ENCODE assay signal across 8 mouse cellular contexts in the genomic region with DNA sequence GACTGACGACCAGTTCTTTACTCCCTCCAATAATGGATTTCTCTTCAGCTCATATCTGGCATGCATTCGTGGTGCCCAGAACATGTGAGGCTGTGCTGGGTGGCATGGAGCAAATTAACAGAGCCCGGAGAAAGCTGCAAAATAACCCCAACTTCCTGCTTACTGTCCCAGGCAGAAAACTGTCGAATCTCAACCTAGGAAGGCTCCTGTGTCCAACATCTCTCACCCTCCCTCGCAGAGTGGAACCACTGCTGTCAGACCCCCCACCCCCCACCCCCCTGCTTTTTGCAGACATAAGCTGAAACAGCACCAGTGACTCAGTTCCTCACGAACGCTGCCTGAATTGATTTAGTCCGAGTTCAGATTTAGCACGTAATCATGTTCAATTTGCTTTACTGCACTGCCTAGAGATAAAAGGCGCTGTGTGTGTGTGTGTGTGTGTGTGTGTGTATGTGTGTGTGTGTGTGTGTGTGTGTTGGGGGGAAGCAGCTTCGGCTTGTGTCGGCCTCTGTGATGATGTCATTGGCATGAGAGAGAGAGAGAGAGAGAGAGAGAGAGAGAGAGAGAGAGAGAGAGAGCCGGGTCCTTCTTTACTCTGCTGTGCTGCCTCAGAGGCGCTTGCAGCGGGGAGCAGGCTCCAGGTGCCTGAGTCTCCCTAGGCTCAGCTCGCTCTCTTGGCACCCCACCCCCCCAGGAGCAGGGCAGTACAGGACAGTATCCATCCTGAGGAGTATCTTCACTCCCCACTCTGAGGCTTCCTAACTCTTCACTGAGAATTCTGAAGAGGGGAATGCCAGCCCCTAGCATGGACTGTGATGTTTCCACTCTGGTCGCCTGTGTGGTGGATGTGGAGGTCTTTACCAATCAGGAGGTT.
DNase-seq lines count a peak whose midpoint lies in the region; ATAC-seq lines count a peak whose summit lies in the region.

No protein-coding gene starts in this region.

- ATAC-seq in heart, embryonic 13.5 days (ENCODE audit: extremely low read depth, insufficient number of reproducible peaks, low FRiP score, low TSS enrichment) = peak; percentile 61; the same call in 1 of the 2 replicates
- peak; percentile 86 for ATAC-seq in forebrain, embryonic 13.5 days
- peak; percentile 89 for ATAC-seq in neural tube, embryonic 13.5 days (ENCODE audit: low read depth)
- no peak for ATAC-seq in activated CD4-positive, CD25-positive, alpha-beta regulatory T cell, adult 4 months

- no peaks in the 10 kb centered on the region for H3K9me3 ChIP-seq in heart, embryonic 13.5 days
- no peaks in the 10 kb centered on the region for H3K9me3 ChIP-seq in forebrain, embryonic 13.5 days (replicated peaks)
- H3K9me3 ChIP-seq in neural tube, embryonic 13.5 days = no peaks in the 10 kb centered on the region

- no peak for DNase-seq in heart, adult 8-10 months (ENCODE audit: low spot score)
- DNase-seq in cerebellum, adult 11 months = peak; percentile 34
- DNase-seq in layer of hippocampus, postnatal 14 days (ENCODE audit: low spot score in 2 of 2) = peak; percentile 19 to 31
- DNase-seq in testis, postnatal 10 days (ENCODE audit: low spot score) = no peak

- H3K27me3 ChIP-seq in heart, embryonic 13.5 days (replicated peaks) = no peaks in the 10 kb centered on the region
- H3K27me3 ChIP-seq in forebrain, embryonic 13.5 days = no peaks in the 10 kb centered on the region
- H3K27me3 ChIP-seq in neural tube, embryonic 13.5 days = no peaks in the 10 kb centered on the region

- H3K36me3 ChIP-seq in heart, embryonic 13.5 days = no peaks in the 10 kb centered on the region
- H3K36me3 ChIP-seq in forebrain, embryonic 13.5 days (ENCODE audit: poor library complexity, severe bottlenecking) = no peaks in the 10 kb centered on the region
- H3K36me3 ChIP-seq in neural tube, embryonic 13.5 days = no peaks in the 10 kb centered on the region

- peak overlapping the region; percentile 80 for H3K27ac ChIP-seq in heart, embryonic 13.5 days (replicated peaks)
- H3K27ac ChIP-seq in forebrain, embryonic 13.5 days = peak overlapping the region; percentile 75
- peak overlapping the region; percentile 95 for H3K27ac ChIP-seq in neural tube, embryonic 13.5 days (replicated peaks)

- peak overlapping the region; percentile 37 for H3K4me3 ChIP-seq in heart, embryonic 13.5 days
- peak overlapping the region; percentile 31 for H3K4me3 ChIP-seq in forebrain, embryonic 13.5 days
- H3K4me3 ChIP-seq in neural tube, embryonic 13.5 days = peak overlapping the region; percentile 41

- H3K9ac ChIP-seq in heart, embryonic 13.5 days = peak overlapping the region; percentile 76
- H3K9ac ChIP-seq in forebrain, embryonic 13.5 days = peak overlapping the region; percentile 53
- peak overlapping the region; percentile 70 for H3K9ac ChIP-seq in neural tube, embryonic 13.5 days

- 23% methylated on average over 14 of the region's 17 CpGs for WGBS in heart, embryonic 13.5 days
- 23% methylated on average over 16 of the region's 17 CpGs for WGBS in forebrain, embryonic 13.5 days
- 18% methylated on average over 17 of the region's 17 CpGs for WGBS in neural tube, embryonic 13.5 days

- H3K4me2 ChIP-seq in heart, embryonic 13.5 days = peak overlapping the region; percentile 67
- H3K4me2 ChIP-seq in forebrain, embryonic 13.5 days = peak overlapping the region; percentile 60
- H3K4me2 ChIP-seq in neural tube, embryonic 13.5 days = peak overlapping the region; percentile 55

- peaks cover 33% of the 10 kb centered on the region for H3K4me1 ChIP-seq in heart, embryonic 13.5 days
- peaks cover 21% of the 10 kb centered on the region for H3K4me1 ChIP-seq in forebrain, embryonic 13.5 days
- H3K4me1 ChIP-seq in neural tube, embryonic 13.5 days (replicated peaks) = peaks cover 40% of the 10 kb centered on the region

Comparison
In these comparisons a context has a peak if more than half of its experiments do, and no peak if none do; other contexts are left out.
1. DNase-seq: peak in cerebellum, adult 11 months (single experiment) and layer of hippocampus, postnatal 14 days (2 of 2); none in heart, adult 8-10 months (single experiment) and testis, postnatal 10 days (single experiment).
2. Peak in every context shown above with its lines, with median percentiles within 50 percentile points of each other: H3K27ac ChIP-seq, H3K4me2 ChIP-seq, H3K4me3 ChIP-seq and H3K9ac ChIP-seq.